Mouse (Mus musculus) midbrain, embryonic 14.5 days (tissue): ENCODE results near the gene Map3k5. TPM values are rescaled to one million over a fixed set of nuclear protein-coding genes. Genes with fewer than 3 reads are reported as not detected.

ENCODE experiments used
- ATAC-seq: fragments of 200-750 bp; cut with Nextera tagmentation; 2 replicates; pipeline ENCODE4 v1.8.0; 2017; ENCODE audit warnings: moderate number of reproducible peaks, moderate library complexity; ENCODE audit not compliant: low FRiP score, low TSS enrichment
- DNase-seq: peaks from one replicate; pipeline ENCODE4 v3.0.0-alpha.2; 2015
- H3K27ac ChIP-seq: fragments of 300-500 bp; sonication (generic); replicated peaks from 2 replicates; pipeline ENCODE4 v1.5.1; 2014; ENCODE audit warnings: mild to moderate bottlenecking, low read depth, low read length, moderate library complexity
- H3K27me3 ChIP-seq: fragments of 300-500 bp; sonication (generic); 2 replicates; pipeline ENCODE4 v1.6.1; 2014; ENCODE audit warnings: low read length, control low read depth, mixed read lengths; ENCODE audit not compliant: control insufficient read depth, insufficient read depth
- H3K36me3 ChIP-seq: fragments of 300-500 bp; sonication (generic); 2 replicates; pipeline ENCODE4 v1.6.1; 2014; ENCODE audit warnings: low read length, control low read depth; ENCODE audit not compliant: control insufficient read depth, insufficient read depth
- H3K4me1 ChIP-seq: fragments of 300-500 bp; sonication (generic); 2 replicates; pipeline ENCODE4 v1.6.1; 2014; ENCODE audit warnings: mild to moderate bottlenecking, antibody characterized with exemption, low read length, control low read depth; ENCODE audit not compliant: control insufficient read depth, insufficient read depth
- H3K4me2 ChIP-seq: fragments of 300-500 bp; sonication (generic); 2 replicates; pipeline ENCODE4 v1.6.1; 2014; ENCODE audit warnings: mild to moderate bottlenecking, low read length, moderate library complexity
- H3K4me3 ChIP-seq: fragments of 300-500 bp; sonication (generic); replicated peaks from 2 replicates; pipeline ENCODE4 v1.5.1; 2014; ENCODE audit warnings: low read depth, low read length
- H3K9ac ChIP-seq: fragments of 300-500 bp; sonication (generic); replicated peaks from 2 replicates; pipeline ENCODE4 v1.6.1; 2014; ENCODE audit warnings: mild to moderate bottlenecking, low read length, moderate library complexity
- H3K9me3 ChIP-seq: fragments of 300-500 bp; sonication (generic); 2 replicates; pipeline ENCODE4 v1.6.1; 2016; ENCODE audit warnings: low read length, control low read depth, mixed read lengths; ENCODE audit not compliant: control insufficient read depth
- WGBS: fragments of 180-500 bp; shearing (Covaris S2); extraction: QIAGEN DNeasy Blood & Tissue Kit; methylation state at CpG from one replicate; pipeline ENCODE4 v1.1.7; 2014; 5-methylcytosine and 5-hydroxymethylcytosine counted together
- polyA plus RNA-seq: library from polyadenylated mRNA; unstranded; fragments of >200 nt; fragmentation: Nextera tagmentation; extraction: Ambion mirVana; gene quantifications from 2 replicates; pipeline ENCODE4 v1.2.1, GENCODE M21; 2014

Map3k5 gene
- polyA plus RNA-seq, 1 experiment from 2014 or later, result 0.72 TPM

DNA sequence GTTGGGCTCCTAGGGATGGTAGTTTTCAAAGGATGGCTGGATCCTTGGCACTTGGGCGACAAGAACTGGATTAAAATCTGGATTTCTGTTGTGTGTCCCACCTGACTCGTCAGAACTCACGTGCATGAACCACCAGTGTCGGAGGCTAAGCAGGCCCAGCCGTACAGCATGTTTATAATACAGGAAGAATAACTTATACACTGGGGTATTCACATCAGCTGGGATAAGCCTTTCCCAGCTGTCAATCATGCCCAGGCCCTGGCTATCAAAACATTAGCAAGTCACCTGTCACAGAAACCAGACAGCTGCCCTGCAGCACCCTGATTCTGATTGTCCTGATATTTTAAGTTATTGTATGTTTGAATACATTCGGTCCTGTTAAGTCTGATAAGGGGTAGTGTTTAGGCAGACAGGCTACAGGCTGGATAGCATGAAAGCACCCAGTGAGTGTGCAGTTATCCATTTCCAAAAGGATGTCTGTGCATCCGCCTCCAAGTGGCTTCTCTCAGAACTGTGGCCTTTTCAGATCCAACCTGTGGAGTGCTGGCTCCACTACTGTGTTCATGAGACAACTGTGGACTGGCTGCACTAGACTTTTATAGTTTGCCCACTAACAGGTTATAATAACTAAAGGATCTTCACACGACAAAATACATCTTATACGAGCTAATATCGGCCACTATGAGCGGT lies 135.6 kb downstream of the Map3k5 start:
- DNase-seq (no peak), ATAC-seq (no peak)
- 89% methylated on average over 11 of the region's 11 CpGs for whole genome bisulfite sequencing
- H3K9ac ChIP-seq, result no peak overlapping the region
- no peaks in the 10 kb centered on the region for H3K36me3 ChIP-seq
- H3K4me1 ChIP-seq, result no peaks in the 10 kb centered on the region
- H3K4me2 ChIP-seq, result no peak overlapping the region
- H3K4me3 ChIP-seq, result no peak overlapping the region
- H3K27ac ChIP-seq, result no peak overlapping the region
- no peaks in the 10 kb centered on the region for H3K27me3 ChIP-seq
- H3K9me3 ChIP-seq, result no peaks in the 10 kb centered on the region

DNA sequence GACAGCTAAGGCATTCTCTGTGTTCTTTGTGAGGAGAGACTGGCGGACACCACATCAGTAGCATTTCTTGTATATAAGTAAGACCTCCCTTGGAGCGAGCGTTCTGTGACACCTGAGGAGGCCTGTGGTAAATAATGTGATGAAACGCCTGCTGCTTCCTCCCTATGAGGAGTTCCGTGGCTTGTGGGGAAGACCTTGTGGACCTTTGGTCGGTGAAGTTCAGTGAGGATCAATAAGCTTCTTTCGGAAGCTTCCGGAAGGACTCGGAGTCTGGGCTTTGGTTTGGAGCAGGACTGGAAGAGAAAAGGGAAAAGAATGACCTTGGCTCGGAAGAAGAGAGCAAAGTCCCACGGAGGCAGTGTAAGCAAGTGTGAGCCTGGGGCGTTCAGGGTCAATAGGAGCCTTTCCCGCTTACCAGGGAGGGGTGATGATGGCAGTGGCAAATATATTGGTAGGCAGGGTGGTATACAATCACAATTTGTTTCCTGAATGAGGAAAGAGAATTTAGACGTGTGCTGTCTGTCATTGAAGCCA lies 136.4 kb downstream of the Map3k5 start:
- 85% methylated on average over 14 of the region's 14 CpGs for WGBS
- no peak overlapping the region for H3K4me2 ChIP-seq
- ATAC-seq, result no peak

DNA sequence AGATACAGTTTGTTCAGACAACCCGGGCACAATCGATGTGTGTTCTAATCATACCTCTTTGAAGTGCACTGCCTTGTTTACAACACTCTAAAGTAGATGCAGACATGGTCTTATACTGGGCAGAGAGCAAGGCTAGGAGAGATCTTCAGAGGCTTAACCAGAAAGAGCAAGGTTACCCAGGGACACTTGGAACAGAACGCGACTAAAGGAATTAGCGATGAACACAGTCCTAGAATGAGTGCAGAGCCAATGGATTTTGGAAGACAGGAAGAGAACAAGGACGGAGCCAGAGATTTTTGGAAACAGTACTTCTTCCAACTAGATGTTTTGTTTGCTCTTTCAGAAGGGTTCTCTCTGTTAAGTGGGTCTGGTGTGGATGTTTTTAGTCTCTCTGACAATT lies 137.4 kb downstream of the Map3k5 start:
- Histone ChIP-seq H3K4me3 (no peak overlapping the region), H3K9ac (no peak overlapping the region), H3K27ac (no peak overlapping the region), H3K9me3 (no peaks in the 10 kb centered on the region), H3K4me2 (no peak overlapping the region), H3K36me3 (no peaks in the 10 kb centered on the region), H3K4me1 (no peaks in the 10 kb centered on the region), H3K27me3 (no peaks in the 10 kb centered on the region)
- DNase-seq, result no peak
- no peak for ATAC-seq
- WGBS, result 95% methylated on average over 6 of the region's 6 CpGs

More for the DNA sequence above, 136.4 kb downstream of the Map3k5 start:
- no peaks in the 10 kb centered on the region for H3K27me3 ChIP-seq
- H3K36me3 ChIP-seq, result no peaks in the 10 kb centered on the region
- no peak overlapping the region for H3K9ac ChIP-seq
- H3K4me3 ChIP-seq, result no peak overlapping the region
- no peaks in the 10 kb centered on the region for H3K9me3 ChIP-seq
- H3K27ac ChIP-seq, result no peak overlapping the region
- H3K4me1 ChIP-seq, result no peaks in the 10 kb centered on the region
- no peak for DNase-seq

DNA sequence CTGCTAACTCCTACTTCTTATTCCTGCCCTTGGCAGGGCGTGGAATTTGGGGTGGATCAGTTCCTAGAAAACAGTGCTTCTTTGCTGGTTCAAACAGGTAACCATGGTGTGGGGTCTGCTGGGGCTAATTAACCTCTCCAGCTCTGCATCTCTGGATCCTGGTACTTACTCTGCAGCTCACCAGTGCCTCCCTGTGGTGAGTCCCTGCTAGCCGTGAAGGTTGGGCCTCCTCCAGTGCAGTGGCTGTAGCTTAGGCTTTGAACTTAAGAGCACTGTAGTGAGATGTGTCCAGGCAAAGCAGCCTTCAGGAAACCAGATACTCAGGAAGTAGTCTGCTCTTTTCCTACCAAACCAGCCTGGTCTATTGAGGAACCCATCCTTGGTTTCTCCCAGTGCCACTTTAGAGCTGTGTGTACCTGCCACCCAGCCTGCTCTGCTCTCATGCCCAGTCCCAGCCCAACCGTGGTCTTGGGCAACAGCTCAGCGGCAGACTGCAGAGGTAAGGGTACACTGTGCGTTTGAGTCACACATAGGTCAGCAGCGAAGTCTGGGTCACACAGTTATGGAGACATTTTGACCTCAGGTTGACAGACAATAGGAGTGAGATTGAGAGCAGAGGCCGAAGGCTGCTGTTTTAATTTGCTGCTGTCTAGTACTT lies 139.1 kb downstream of the Map3k5 start:
- Histone ChIP-seq H3K27ac (no peak overlapping the region), H3K4me1 (no peaks in the 10 kb centered on the region), H3K27me3 (no peaks in the 10 kb centered on the region), H3K4me3 (no peak overlapping the region), H3K9ac (no peak overlapping the region), H3K36me3 (no peaks in the 10 kb centered on the region), H3K9me3 (no peaks in the 10 kb centered on the region), H3K4me2 (no peak overlapping the region)
- peak; percentile 76 for DNase-seq
- peak; percentile 66 for ATAC-seq
- WGBS, result 70% methylated on average over 7 of the region's 7 CpGs

DNA sequence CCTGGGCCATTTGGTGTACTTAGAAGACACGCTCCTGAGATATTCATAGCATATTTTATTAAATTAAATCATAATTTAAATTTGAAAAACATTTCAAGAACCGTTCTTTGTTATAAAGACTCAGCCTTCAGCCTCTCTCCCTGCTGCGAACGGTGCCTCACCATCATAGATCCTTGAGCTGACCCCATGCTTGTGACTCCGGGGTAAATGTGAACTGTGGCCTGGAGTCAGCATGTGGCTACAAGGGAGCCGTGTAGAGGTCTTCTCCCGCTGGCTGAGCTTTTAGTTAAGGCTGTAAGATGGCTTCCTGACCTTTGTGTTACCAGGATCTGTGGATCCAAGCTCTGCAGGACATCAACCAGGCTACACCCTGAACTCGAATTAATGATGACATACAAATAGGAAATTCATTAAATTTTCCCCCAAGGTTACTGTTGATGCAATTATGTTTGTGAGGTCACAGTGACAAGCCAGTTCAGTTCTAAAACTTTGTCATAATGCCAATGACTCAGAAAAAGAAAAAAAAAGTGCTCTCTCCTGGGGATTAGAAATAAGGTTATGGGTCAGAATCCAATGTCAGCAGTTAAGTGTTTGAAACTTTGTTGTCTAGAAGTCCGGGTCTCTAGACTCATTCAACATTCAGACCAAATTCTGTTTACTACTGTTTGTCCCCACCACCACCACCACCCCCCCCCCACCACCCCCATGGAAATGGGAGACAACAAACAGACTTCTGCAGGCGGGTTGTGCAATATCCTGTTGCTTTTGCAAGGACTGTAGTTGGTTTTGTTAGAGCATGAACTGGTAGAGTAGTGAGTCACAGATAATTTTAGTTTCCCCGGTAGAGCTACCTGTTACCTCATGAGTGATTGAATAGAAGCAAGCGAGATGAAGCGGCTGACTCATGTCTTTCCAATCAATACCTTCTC lies 142.5 kb downstream of the Map3k5 start:
- Histone ChIP-seq H3K9me3 (no peaks in the 10 kb centered on the region), H3K9ac (no peak overlapping the region), H3K4me3 (no peak overlapping the region), H3K27ac (no peak overlapping the region), H3K4me2 (no peak overlapping the region), H3K27me3 (no peaks in the 10 kb centered on the region), H3K36me3 (no peaks in the 10 kb centered on the region), H3K4me1 (no peaks in the 10 kb centered on the region)
- WGBS, result 79% methylated on average over 13 of the region's 13 CpGs
- DNase-seq (no peak), ATAC-seq (no peak)

DNA sequence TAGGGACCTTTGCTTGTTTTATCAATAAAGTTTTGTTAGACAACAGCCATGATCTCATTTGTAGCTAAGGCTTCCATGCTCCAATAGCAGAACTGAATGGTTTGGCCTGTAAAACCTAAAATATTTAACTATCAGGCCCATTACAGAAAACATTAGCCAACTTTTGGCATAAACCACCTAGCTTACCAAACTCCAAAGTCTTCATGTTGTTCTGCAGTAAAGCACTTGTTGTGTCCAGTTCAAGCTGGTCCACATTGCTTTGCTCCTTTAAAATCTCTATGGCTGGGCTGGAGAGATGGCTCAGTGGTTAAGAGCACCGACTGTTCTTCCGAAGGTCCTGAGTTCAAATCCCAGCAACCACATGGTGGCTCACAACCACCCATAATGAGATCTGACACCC lies 144.1 kb downstream of the Map3k5 start:
- 100% methylated on average over 2 of the region's 2 CpGs for WGBS
- Histone ChIP-seq H3K27me3 (no peaks in the 10 kb centered on the region), H3K36me3 (no peaks in the 10 kb centered on the region)

DNA sequence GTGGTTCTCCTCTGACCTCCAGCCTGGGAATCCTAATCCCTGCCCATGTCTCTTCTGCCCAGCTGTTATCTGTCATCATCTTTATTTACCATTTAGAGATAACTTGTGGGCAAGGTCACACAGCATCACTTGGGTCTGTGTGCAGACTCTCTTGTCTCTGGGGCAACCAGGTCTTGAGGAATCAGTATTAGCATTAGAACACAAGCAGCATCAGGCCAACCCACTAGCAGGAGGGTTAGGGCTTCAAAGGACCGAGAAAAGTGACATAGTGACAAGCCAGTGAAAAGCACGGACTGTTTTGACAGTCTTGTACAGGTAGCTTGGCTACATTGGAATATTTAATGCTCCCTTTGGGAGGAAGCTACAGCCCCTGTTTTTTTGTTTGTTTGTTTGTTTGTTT lies 153.6 kb downstream of the Map3k5 start:
- Histone ChIP-seq H3K9me3 (no peaks in the 10 kb centered on the region), H3K36me3 (no peaks in the 10 kb centered on the region), H3K4me2 (no peak overlapping the region), H3K4me1 (no peaks in the 10 kb centered on the region), H3K9ac (no peak overlapping the region), H3K27me3 (no peaks in the 10 kb centered on the region), H3K4me3 (no peak overlapping the region), H3K27ac (no peak overlapping the region)
- 52% methylated on average over 2 of the region's 2 CpGs for WGBS
- no peak for ATAC-seq
- no peak for DNase-seq

More for the DNA sequence above, 144.1 kb downstream of the Map3k5 start:
- H3K4me3 ChIP-seq, result no peak overlapping the region
- H3K4me1 ChIP-seq, result no peaks in the 10 kb centered on the region
- no peak overlapping the region for H3K27ac ChIP-seq
- H3K9ac ChIP-seq, result no peak overlapping the region
- H3K9me3 ChIP-seq, result no peaks in the 10 kb centered on the region
- ATAC-seq (no peak), DNase-seq (no peak)
- no peak overlapping the region for H3K4me2 ChIP-seq

DNA sequence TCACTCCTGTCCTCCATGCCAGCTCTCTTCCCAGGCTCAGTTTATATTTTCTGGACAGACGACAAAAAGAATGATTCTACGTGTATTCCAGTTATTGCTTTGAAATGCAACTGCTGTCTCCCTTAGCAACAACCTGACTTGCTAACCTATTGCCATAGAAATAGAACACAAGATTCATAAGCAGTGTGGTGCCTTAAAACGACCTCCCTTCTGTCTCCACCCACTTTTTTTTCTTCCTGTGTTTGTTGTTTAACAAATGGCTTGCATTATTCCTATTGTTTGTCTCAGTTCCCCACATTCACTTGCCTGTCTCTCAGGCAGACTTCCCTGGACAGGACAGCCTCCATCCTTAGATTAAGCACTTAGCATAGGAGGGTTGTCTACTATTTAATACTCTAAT lies 154.8 kb downstream of the Map3k5 start:
- no peak for ATAC-seq
- 53% methylated on average over 3 of the region's 3 CpGs for WGBS

More for the DNA sequence above, 154.8 kb downstream of the Map3k5 start:
- no peaks in the 10 kb centered on the region for H3K27me3 ChIP-seq
- no peak overlapping the region for H3K4me2 ChIP-seq
- H3K9me3 ChIP-seq, result no peaks in the 10 kb centered on the region
- no peak overlapping the region for H3K4me3 ChIP-seq
- no peak overlapping the region for H3K9ac ChIP-seq
- no peak for DNase-seq
- H3K4me1 ChIP-seq, result no peaks in the 10 kb centered on the region
- no peak overlapping the region for H3K27ac ChIP-seq
- H3K36me3 ChIP-seq, result no peaks in the 10 kb centered on the region
